Mouse (Mus musculus) heart, adult 2 months (tissue): ENCODE results near the gene Sdk2.

Experiments used
- CTCF ChIP-seq: fragments of 200-600 bp; IDR thresholded peaks from 2 replicates; pipeline ENCODE4 v1.8.1; 2022; ENCODE audit warnings: antibody characterized with exemption, mild to moderate bottlenecking, moderate library complexity
- EP300 ChIP-seq: fragments of 200-500 bp; IDR thresholded peaks from 2 replicates; pipeline ENCODE4 v1.6.1; 2011; ENCODE audit warnings: low read depth, low read length, control low read depth; ENCODE audit not compliant: insufficient read depth

GRCm38 (mm10) chr11:114064871-114065388 lies 1.9 kb downstream of the Sdk2 start:
- TF ChIP-seq EP300 (no peak), CTCF (no peak)
